Mouse (Mus musculus): ENCODE measurements around the gene Wwc2. TPM values are rescaled to one million over a fixed set of nuclear protein-coding genes. Genes with fewer than 3 reads are reported as not detected.

Wwc2 gene
- polyA plus RNA-seq, 1 experiment, result 41.4 TPM

DNA sequence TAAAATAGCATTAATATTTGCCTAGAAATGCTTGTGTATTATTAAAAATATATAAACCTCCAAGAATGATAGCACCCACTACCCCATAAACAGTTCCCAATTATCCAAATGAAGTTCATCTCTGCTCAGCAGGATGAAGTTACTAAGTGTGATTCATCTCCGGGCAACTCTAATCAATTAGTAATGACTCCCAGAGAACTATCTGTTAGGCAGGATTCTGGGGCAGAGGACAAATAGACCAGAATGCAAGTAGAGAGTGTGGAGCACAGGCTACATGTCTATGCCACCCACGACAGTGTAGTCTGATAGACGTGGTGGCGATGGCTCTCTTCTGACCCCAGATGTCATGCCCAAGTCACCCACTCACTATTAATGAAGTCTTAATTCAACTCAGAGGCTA, 41.9 kb downstream of the Wwc2 start:
- no peak overlapping the region for H3K4me3 ChIP-seq (ENCODE audit: insufficient read depth, low read length)
- peaks cover 12% of the 10 kb centered on the region for H3K4me1 ChIP-seq (ENCODE audit: control insufficient read depth, insufficient read depth, low read length)
- TF ChIP-seq CTCF (IDR thresholded peaks at IDR 0.05; ENCODE audit: borderline replicate concordance, insufficient read depth, low read length) (no peak), POLR2A (IDR thresholded peaks at IDR 0.05; ENCODE audit: low read depth, low read length) (no peak)
- H3K27ac ChIP-seq (ENCODE audit: insufficient read depth, low read length), result no peak overlapping the region

DNA sequence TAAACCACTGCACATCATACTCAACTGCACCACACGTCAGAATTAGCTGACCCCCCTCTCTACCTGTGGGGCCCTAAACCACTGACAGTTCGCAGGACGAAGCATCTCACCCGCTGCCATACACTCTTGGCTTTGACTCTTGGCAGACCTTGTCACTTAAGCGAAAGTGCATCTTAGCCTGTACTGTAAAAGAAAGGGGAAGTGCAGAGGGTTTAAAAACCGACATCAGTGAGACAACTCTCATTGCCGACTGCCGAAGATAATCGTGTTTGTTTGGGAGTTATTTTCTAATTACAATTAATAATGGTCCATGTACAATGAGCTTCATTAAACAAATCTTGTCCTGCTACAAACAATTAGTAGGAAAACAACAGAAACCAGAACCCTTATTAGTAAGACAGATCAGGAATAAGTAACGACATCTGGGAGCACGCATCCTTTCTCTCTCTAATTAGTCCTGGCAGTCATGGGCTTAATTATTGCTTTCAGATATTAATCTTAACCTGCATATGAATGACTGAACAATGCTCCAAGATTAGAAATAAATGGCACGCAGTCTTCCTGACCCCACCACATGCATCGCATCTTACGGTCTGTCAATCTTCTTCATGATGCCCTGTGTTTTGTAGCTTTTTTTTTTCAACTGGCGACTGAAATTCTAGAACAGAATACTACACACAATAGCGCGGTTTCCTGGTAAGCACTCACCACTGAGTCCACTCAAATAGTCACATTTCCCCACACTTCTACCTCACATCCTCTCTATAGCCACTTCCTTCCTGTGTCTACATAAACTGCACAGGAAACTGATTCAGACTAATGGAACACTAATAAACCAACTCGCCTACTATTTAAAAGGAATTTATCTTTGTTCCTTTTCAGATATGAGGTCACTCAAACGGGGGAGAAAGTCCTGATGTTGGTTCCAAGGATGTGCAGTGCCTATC, 42.8 kb downstream of the Wwc2 start:
- Histone ChIP-seq H3K4me3 (ENCODE audit: insufficient read depth, low read length) (no peak overlapping the region), H3K4me1 (ENCODE audit: control insufficient read depth, insufficient read depth, low read length) (peaks cover 12% of the 10 kb centered on the region), H3K27ac (ENCODE audit: insufficient read depth, low read length) (no peak overlapping the region)
- TF ChIP-seq CTCF (IDR thresholded peaks at IDR 0.05; ENCODE audit: borderline replicate concordance, insufficient read depth, low read length), result no peak
- TF ChIP-seq POLR2A (IDR thresholded peaks at IDR 0.05; ENCODE audit: low read depth, low read length), result no peak

- TF ChIP-seq CTCF (IDR thresholded peaks at IDR 0.05; ENCODE audit: borderline replicate concordance, insufficient read depth, low read length) (no peak), POLR2A (IDR thresholded peaks at IDR 0.05; ENCODE audit: low read depth, low read length) (no peak)
- Histone ChIP-seq H3K4me1 (ENCODE audit: control insufficient read depth, insufficient read depth, low read length) (peaks cover 10% of the 10 kb centered on the region), H3K27ac (ENCODE audit: insufficient read depth, low read length) (no peak overlapping the region), H3K4me3 (ENCODE audit: insufficient read depth, low read length) (no peak overlapping the region)
Observed at GRCm38 (mm10) chr8:47943049-47943448, 47.7 kb downstream of the Wwc2 start.

DNA sequence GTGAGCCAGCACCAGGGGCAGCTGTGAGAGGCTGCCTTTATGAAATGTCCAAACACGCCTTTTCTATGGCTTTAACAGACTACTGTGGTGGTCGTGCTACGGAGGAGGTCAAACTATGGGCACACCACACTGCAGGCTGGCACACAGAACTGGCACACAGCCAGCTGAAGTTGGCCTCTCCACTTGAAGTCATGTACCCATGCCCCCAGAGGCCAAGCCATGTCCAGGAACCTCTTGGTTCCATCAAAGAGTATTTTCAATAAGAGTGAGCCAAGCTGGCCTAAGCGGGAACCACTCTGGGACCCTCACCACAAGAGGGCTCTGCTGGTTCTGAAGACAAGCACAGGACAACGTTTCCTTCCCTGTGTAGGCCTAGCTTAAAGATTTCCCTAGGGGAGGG, 49.7 kb downstream of the Wwc2 start:
- TF ChIP-seq CTCF (IDR thresholded peaks at IDR 0.05; ENCODE audit: borderline replicate concordance, insufficient read depth, low read length), result no peak
- TF ChIP-seq POLR2A (IDR thresholded peaks at IDR 0.05; ENCODE audit: low read depth, low read length), result no peak
- peak overlapping the region; percentile 41; the same call in 1 of the 2 replicates for H3K27ac ChIP-seq (ENCODE audit: insufficient read depth, low read length)
- peaks cover 12% of the 10 kb centered on the region for H3K4me1 ChIP-seq (ENCODE audit: control insufficient read depth, insufficient read depth, low read length)
- no peak overlapping the region for H3K4me3 ChIP-seq (ENCODE audit: insufficient read depth, low read length)

GRCm38 (mm10) chr8:47939933-47940870, 50.5 kb downstream of the Wwc2 start:
- peaks cover 20% of the 10 kb centered on the region for H3K4me1 ChIP-seq (ENCODE audit: control insufficient read depth, insufficient read depth, low read length)
- no peak overlapping the region for H3K4me3 ChIP-seq (ENCODE audit: insufficient read depth, low read length)
- peak overlapping the region; percentile 41 for H3K27ac ChIP-seq (ENCODE audit: insufficient read depth, low read length)
- no peak for TF ChIP-seq POLR2A (IDR thresholded peaks at IDR 0.05; ENCODE audit: low read depth, low read length)
- no peak for TF ChIP-seq CTCF (IDR thresholded peaks at IDR 0.05; ENCODE audit: borderline replicate concordance, insufficient read depth, low read length)

GRCm38 (mm10) chr8:47939217-47939616, 51.5 kb downstream of the Wwc2 start:
- H3K27ac ChIP-seq (ENCODE audit: insufficient read depth, low read length), result peak overlapping the region; percentile 0; the same call in 1 of the 2 replicates
- H3K4me3 ChIP-seq (ENCODE audit: insufficient read depth, low read length), result no peak overlapping the region
- H3K4me1 ChIP-seq (ENCODE audit: control insufficient read depth, insufficient read depth, low read length), result peaks cover 20% of the 10 kb centered on the region
- TF ChIP-seq CTCF (IDR thresholded peaks at IDR 0.05; ENCODE audit: borderline replicate concordance, insufficient read depth, low read length) (no peak), POLR2A (IDR thresholded peaks at IDR 0.05; ENCODE audit: low read depth, low read length) (no peak)

GRCm38 (mm10) chr8:47936386-47936785, 54.3 kb downstream of the Wwc2 start:
- peaks cover 34% of the 10 kb centered on the region for H3K4me1 ChIP-seq (ENCODE audit: control insufficient read depth, insufficient read depth, low read length)
- H3K27ac ChIP-seq (ENCODE audit: insufficient read depth, low read length), result peak overlapping the region; percentile 17; the same call in 1 of the 2 replicates
- no peak overlapping the region for H3K4me3 ChIP-seq (ENCODE audit: insufficient read depth, low read length)
- TF ChIP-seq CTCF (IDR thresholded peaks at IDR 0.05; ENCODE audit: borderline replicate concordance, insufficient read depth, low read length), result no peak
- TF ChIP-seq POLR2A (IDR thresholded peaks at IDR 0.05; ENCODE audit: low read depth, low read length), result no peak

DNA sequence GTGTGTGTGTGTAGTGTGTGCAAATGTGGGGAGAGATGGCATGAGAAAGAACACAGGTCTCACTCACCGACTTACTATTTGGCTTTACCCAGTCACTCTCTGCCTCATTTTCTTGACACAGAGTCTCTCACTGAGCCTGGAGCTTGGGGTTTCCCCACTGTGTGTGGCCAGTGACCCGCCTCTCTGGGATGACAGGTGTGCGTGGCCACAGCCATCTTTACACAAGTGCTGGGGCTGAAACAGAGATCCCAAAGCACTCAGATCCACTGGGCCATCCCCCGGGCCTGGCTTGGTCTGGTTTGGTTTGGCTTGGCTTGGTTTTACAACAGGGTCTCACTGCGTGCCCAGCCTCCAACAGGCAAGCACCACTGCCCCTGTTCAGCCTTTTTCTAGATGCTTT, 55.3 kb downstream of the Wwc2 start:
- Histone ChIP-seq H3K4me1 (ENCODE audit: control insufficient read depth, insufficient read depth, low read length) (peaks cover 36% of the 10 kb centered on the region), H3K27ac (ENCODE audit: insufficient read depth, low read length) (peak overlapping the region; percentile 17), H3K4me3 (ENCODE audit: insufficient read depth, low read length) (no peak overlapping the region)
- TF ChIP-seq CTCF (IDR thresholded peaks at IDR 0.05; ENCODE audit: borderline replicate concordance, insufficient read depth, low read length), result no peak
- TF ChIP-seq POLR2A (IDR thresholded peaks at IDR 0.05; ENCODE audit: low read depth, low read length), result no peak

- H3K4me1 ChIP-seq (ENCODE audit: control insufficient read depth, insufficient read depth, low read length), result peaks cover 35% of the 10 kb centered on the region
- peak overlapping the region; percentile 97 for H3K27ac ChIP-seq (ENCODE audit: insufficient read depth, low read length)
- no peak overlapping the region for H3K4me3 ChIP-seq (ENCODE audit: insufficient read depth, low read length)
- no peak for TF ChIP-seq CTCF (IDR thresholded peaks at IDR 0.05; ENCODE audit: borderline replicate concordance, insufficient read depth, low read length)
- no peak for TF ChIP-seq POLR2A (IDR thresholded peaks at IDR 0.05; ENCODE audit: low read depth, low read length)
Observed at GRCm38 (mm10) chr8:47933087-47933486, 57.6 kb downstream of the Wwc2 start.
